Mouse (Mus musculus): Measurements from ENCODE around the gene Mthfd1. TPM values are rescaled to one million over a fixed set of nuclear protein-coding genes. Genes with fewer than 3 reads are reported as not detected.

The Mthfd1 gene
- polyA plus RNA-seq, 1 experiment from 2014 or later = 103 TPM

DNA sequence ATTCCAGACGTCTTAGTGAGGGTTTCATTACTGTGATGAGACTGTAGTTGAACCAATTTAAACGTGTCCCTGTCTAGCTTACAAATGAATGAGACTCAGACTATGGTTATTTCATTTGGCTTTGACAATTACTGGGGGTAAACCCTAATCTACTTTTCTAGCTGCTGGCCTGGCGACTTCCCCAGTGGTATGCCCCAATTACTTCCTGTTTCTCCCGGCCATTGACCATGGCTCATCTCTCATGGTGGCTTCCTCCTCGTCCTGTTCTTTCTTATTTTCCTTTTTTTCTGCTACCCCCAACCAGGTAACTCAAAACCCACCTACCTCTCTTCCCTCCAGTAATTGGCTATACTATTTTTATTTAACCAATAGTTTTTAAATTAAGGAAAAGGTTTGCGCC lies 9.9 kb downstream of the Mthfd1 start:
- WGBS = 76% methylated on average over 6 of the region's 6 CpGs
- no peaks in the 10 kb centered on the region for H3K27me3 ChIP-seq
- ATAC-seq (replicated peaks; ENCODE audit: low FRiP score) = no peak

DNA sequence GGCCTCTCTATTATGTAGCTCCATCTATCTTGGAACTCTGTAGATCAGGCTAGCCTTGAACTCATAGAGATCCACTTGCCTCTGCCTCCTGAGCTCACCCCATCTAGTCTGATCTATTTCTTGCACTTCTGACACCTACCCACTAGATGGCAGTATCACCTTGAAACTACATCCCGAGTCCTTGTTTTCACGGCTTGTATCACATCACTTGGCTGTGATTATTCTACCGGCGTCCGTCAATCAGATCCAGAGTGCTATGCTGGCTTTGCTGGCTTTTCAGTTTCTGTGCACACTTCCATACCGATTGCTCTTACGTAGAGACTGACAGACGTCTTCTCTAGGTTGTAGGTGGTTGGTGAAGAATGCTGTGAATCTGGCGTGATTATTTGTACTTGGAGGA lies 11.8 kb downstream of the Mthfd1 start:
- Histone ChIP-seq H3K27ac (no peak overlapping the region), H3K27me3 (no peaks in the 10 kb centered on the region), H3K4me3 (replicated peaks) (no peak overlapping the region), H3K9ac (no peak overlapping the region), H3K4me1 (no peaks in the 10 kb centered on the region), H3K36me3 (peaks cover 24% of the 10 kb centered on the region), H3K9me3 (replicated peaks) (no peaks in the 10 kb centered on the region), H3K4me2 (no peak overlapping the region)
- no peak; the same call in 1 of the 2 replicates for ATAC-seq (replicated peaks; ENCODE audit: low FRiP score)
- 79% methylated on average over 9 of the region's 9 CpGs for WGBS

More for the DNA sequence above, 9.9 kb downstream of the Mthfd1 start:
- Histone ChIP-seq H3K4me1 (no peaks in the 10 kb centered on the region), H3K9me3 (replicated peaks) (no peaks in the 10 kb centered on the region), H3K36me3 (peaks cover 13% of the 10 kb centered on the region), H3K27ac (no peak overlapping the region), H3K4me2 (no peak overlapping the region), H3K4me3 (replicated peaks) (no peak overlapping the region), H3K9ac (no peak overlapping the region)

DNA sequence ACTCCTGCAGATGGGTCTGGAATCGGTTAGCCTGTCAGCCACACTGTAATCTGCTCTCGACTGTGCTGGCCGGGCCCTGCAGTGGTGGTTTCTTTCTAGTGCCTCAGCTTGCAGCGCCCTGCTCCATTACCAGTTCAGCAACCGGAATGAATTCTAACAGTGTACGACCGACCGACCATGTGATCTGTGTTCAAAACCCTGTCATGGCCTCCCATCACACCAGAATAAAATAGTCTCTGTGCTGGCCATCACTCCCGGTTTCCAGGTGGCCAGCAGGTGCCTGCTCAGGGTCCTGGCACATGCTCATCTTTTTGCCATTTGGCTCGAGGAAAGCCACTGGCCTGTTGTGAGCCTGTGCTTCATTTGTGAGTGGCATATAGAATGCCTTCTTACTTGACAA lies 13.6 kb downstream of the Mthfd1 start:
- no peak for ATAC-seq (replicated peaks; ENCODE audit: low FRiP score)
- H3K4me3 ChIP-seq (replicated peaks) = no peak overlapping the region
- no peak overlapping the region for H3K4me2 ChIP-seq
- H3K9ac ChIP-seq = no peak overlapping the region
- no peaks in the 10 kb centered on the region for H3K27me3 ChIP-seq
- H3K36me3 ChIP-seq = peaks cover 26% of the 10 kb centered on the region
- H3K4me1 ChIP-seq = no peaks in the 10 kb centered on the region
- no peaks in the 10 kb centered on the region for H3K9me3 ChIP-seq (replicated peaks)
- H3K27ac ChIP-seq = no peak overlapping the region
- 80% methylated on average over 10 of the region's 10 CpGs for WGBS

DNA sequence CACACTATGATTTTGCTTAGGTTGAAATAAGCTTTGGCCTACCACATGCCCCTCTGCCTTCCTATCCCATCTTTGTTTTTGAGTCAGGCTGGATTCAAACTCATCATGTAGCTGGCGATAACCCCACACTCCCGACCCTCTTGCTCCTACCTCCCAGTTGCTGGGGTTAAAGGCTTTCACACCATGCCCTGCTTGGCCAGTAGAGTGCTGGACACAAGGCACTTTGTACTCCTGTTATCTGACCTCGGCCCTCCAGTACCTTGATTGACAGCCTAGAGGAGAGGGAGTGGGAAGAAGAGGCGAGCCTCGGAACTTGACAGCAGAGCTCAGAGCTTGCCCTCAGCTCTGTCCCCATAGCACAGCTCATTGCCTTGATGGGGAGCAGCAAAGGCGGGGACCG lies 14.1 kb downstream of the Mthfd1 start:
- no peaks in the 10 kb centered on the region for H3K27me3 ChIP-seq
- no peaks in the 10 kb centered on the region for H3K9me3 ChIP-seq (replicated peaks)
- H3K4me3 ChIP-seq (replicated peaks) = no peak overlapping the region
- no peak overlapping the region for H3K9ac ChIP-seq
- WGBS = 67% methylated on average over 7 of the region's 7 CpGs
- H3K4me1 ChIP-seq = no peaks in the 10 kb centered on the region
- H3K27ac ChIP-seq = no peak overlapping the region
- no peak overlapping the region for H3K4me2 ChIP-seq
- no peak for ATAC-seq (replicated peaks; ENCODE audit: low FRiP score)
- peaks cover 27% of the 10 kb centered on the region for H3K36me3 ChIP-seq

DNA sequence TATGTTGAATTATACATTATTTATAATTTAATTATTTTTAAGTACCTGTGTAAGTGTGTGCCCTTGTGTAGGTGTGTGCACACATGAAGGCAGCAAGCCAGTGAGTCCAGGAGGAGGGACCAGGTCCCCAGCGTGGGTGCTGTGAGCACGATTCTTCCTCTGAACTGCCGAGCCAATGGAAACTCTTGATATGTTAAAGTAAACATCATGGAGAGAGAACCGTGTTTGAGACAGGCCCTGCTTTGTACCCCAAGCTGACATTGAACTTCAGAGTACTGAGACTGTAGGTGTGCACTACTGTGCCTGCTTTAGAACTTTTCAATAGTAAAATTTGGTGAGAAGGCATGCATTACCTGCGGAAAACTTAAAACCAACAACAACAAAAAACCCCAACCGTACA lies 16.4 kb downstream of the Mthfd1 start:
- peaks cover 30% of the 10 kb centered on the region for H3K36me3 ChIP-seq
- no peak for ATAC-seq (replicated peaks; ENCODE audit: low FRiP score)
- H3K27me3 ChIP-seq = no peaks in the 10 kb centered on the region
- no peaks in the 10 kb centered on the region for H3K9me3 ChIP-seq (replicated peaks)
- no peak overlapping the region for H3K4me3 ChIP-seq (replicated peaks)
- H3K9ac ChIP-seq = no peak overlapping the region
- H3K27ac ChIP-seq = no peak overlapping the region
- H3K4me2 ChIP-seq = no peak overlapping the region
- no peaks in the 10 kb centered on the region for H3K4me1 ChIP-seq
- WGBS = 88% methylated on average over 6 of the region's 6 CpGs

DNA sequence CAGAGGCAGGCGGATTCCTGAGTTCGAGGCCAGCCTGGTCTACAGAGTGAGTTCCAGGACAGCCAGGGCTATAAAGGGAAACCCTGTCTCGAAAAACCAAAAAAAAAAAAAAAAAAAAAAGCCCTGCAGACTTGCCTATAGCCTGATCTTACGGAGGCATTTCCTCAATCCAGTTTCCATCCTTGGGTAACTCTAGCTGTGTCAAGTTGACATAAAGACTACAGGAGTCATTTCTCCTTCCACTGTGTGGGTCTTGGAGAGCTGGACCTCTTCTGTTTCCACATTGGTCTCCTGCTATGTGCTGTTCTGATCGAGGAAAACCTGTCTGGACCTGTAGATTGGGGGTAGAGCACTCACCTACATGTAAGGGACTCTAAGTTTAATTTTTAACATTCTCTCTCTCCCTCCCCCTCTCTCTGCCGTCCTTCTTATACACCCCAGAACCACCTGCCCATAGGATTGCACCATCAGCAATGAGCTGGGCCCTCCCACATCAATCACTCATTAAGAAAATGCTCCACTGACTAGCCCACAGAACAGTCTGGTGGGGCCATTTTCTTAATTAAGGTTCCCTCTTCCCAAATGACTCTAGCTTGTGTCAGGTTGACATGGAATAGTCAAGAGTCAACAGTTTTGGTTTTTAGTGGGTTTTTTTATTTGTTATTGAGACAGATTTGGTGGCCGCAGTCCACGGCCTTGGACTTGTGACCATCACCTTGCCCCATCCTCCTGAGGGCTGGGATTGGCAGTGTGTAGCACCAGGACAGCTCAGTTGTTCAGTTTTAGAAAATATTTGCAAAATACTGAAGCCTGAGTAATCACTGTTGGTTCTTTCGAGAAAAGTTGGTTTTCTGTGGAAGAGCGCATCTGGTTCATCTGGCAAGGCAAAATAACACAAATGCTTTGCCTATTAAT lies 17.8 kb downstream of the Mthfd1 start:
- 86% methylated on average over 10 of the region's 10 CpGs for WGBS
- Histone ChIP-seq H3K9ac (no peak overlapping the region), H3K4me1 (no peaks in the 10 kb centered on the region), H3K9me3 (replicated peaks) (no peaks in the 10 kb centered on the region), H3K36me3 (peaks cover 38% of the 10 kb centered on the region), H3K27ac (0 out of 2 replicates have a peak overlapping the region, but pooled peaks have one; percentile 9), H3K4me2 (no peak overlapping the region), H3K27me3 (no peaks in the 10 kb centered on the region), H3K4me3 (replicated peaks) (no peak overlapping the region)
- peak; percentile 80 for ATAC-seq (replicated peaks; ENCODE audit: low FRiP score)

DNA sequence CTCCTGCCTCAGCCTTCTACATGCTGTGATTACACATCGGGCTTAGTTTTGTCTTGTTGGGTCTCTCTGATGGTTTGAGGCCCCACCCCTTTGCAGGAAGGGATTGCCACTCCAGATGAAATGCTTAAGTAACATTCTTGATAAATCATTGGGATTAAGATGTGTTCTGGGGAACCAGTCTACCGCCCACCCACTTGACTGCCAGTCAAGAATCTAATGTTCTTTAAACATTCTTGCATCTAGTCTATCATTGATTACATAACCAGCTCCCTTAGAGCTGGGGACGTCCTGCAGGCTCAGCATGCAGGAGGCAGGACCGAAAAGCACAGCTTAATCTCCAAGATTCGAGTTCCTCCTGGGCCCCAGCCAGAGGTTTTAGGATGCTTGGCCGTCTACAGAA lies 23.1 kb downstream of the Mthfd1 start:
- Histone ChIP-seq H3K9me3 (replicated peaks) (no peaks in the 10 kb centered on the region), H3K9ac (no peak overlapping the region), H3K4me1 (0 out of 2 replicates have a peak, but pooled peaks cover 2% of the 10 kb centered on the region), H3K36me3 (peaks cover 64% of the 10 kb centered on the region), H3K4me2 (no peak overlapping the region), H3K27me3 (no peaks in the 10 kb centered on the region), H3K4me3 (replicated peaks) (no peak overlapping the region), H3K27ac (no peak overlapping the region)
- WGBS = 85% methylated on average over 6 of the region's 6 CpGs
- no peak for ATAC-seq (replicated peaks; ENCODE audit: low FRiP score)

DNA sequence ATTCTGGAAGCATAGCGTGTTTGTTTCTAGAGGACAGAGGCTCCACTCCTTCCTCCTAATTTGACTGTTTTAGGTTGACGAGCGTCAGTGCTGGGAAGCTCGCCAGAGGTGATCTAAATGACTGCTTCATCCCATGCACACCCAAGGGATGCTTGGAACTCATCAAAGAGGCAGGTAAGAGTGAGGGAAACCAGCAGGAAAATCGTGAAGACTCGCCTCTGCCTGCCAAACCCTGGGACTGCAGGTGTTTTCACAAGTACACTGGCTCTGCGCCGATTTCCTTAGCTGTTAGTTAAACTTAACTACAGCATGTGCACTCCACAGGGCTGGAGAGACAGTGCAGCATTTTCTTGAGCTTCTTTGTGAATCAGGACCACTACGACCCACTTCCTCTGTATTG lies 25.5 kb downstream of the Mthfd1 start:
- Histone ChIP-seq H3K4me2 (no peak overlapping the region), H3K9ac (no peak overlapping the region), H3K36me3 (peaks cover 77% of the 10 kb centered on the region), H3K27ac (no peak overlapping the region), H3K4me3 (replicated peaks) (no peak overlapping the region), H3K9me3 (replicated peaks) (no peaks in the 10 kb centered on the region), H3K4me1 (0 out of 2 replicates have a peak, but pooled peaks cover 2% of the 10 kb centered on the region), H3K27me3 (no peaks in the 10 kb centered on the region)
- 86% methylated on average over 9 of the region's 9 CpGs for WGBS
- no peak for ATAC-seq (replicated peaks; ENCODE audit: low FRiP score)

DNA sequence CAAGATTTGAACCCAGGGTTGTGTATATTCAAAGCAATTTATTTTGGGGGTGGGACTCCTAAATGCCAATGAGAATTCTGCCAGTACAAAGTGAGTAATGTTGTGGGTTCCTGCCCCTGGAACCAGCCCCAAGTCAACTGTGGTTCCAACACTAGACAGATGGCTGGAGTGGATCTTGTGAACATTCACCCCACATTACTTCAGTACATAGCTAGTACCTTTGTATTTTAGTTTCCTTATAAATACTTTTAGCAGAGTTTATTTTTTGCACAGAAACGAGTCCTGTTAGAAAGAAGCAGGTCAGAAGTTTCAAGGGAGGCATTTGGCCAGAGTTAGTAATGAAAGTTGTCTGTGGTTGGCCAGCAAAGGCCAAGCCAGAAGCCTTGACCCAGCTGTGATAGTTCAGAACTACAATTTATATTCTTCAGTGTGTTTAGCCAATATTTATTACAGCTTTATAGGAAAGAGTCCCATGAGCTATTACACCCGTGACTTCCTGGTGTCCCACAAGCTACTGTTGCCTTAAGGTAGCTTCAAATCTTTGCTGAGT lies 26.1 kb downstream of the Mthfd1 start:
- 0 out of 2 replicates have a peak, but pooled peaks cover 2% of the 10 kb centered on the region for H3K4me1 ChIP-seq
- no peak overlapping the region for H3K9ac ChIP-seq
- H3K36me3 ChIP-seq = peaks cover 76% of the 10 kb centered on the region
- H3K27me3 ChIP-seq = no peaks in the 10 kb centered on the region
- H3K4me2 ChIP-seq = no peak overlapping the region
- H3K27ac ChIP-seq = no peak overlapping the region
- H3K9me3 ChIP-seq (replicated peaks) = no peaks in the 10 kb centered on the region
- ATAC-seq (replicated peaks; ENCODE audit: low FRiP score) = no peak
- H3K4me3 ChIP-seq (replicated peaks) = no peak overlapping the region
- WGBS = 67% methylated on average over 2 of the region's 2 CpGs

DNA sequence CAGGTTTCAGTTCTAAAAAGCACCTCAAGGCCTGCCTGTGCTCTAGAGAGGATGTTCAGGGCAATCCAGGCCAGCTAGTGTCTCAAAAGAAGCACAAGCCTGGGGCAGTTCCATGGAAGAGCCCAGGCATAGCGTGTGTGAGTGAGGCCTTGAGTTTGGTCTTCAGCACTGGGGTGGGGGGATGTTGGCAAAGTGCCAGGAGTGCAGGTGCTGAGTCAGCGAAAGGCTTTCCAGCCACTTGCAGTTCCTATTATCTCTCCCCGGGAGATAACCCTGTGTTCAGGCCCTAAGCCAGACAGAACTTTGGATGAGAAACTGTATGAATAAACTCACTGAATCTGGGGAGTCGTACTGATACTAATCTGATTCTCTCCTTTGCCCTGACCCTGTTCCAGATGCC lies 27.0 kb downstream of the Mthfd1 start:
- H3K4me3 ChIP-seq (replicated peaks) = no peak overlapping the region
- H3K27ac ChIP-seq = no peak overlapping the region
- H3K4me1 ChIP-seq = 0 out of 2 replicates have a peak, but pooled peaks cover 2% of the 10 kb centered on the region
- no peaks in the 10 kb centered on the region for H3K27me3 ChIP-seq
- H3K9me3 ChIP-seq (replicated peaks) = no peaks in the 10 kb centered on the region
- peaks cover 71% of the 10 kb centered on the region for H3K36me3 ChIP-seq
- H3K4me2 ChIP-seq = no peak overlapping the region
- 53% methylated on average over 4 of the region's 4 CpGs for WGBS
- no peak for ATAC-seq (replicated peaks; ENCODE audit: low FRiP score)
- no peak overlapping the region for H3K9ac ChIP-seq

DNA sequence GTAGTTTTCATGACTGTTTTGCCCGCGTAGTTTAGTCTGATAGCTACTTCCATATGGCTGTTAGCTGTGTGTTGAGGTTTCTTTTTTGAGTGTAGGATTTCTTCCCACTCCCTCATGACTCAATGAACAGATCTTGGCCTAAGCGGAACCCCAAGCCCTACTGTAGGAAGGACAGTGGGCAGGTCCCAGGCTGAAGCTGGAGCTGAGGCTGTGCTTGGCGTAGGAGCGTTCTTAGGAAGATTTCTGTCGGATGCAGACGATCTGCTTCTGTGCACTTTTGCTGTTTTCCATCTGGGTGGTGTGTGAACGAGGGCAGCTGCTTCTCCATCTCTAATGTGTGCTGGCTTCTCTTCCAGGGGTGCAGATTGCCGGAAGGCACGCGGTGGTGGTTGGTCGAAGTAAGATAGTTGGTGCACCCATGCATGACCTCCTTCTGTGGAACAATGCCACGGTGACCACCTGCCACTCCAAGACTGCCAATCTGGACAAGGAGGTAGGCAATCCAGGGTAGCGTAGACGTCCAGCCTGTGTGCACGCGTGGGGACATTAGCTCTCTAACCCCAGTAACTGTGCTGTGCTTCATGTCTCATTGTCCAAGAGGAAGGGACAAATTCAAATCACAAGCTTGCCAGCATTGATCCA lies 27.6 kb downstream of the Mthfd1 start:
- Histone ChIP-seq H3K4me1 (0 out of 2 replicates have a peak, but pooled peaks cover 2% of the 10 kb centered on the region), H3K9ac (no peak overlapping the region), H3K4me2 (no peak overlapping the region), H3K36me3 (peaks cover 72% of the 10 kb centered on the region), H3K9me3 (replicated peaks) (no peaks in the 10 kb centered on the region), H3K4me3 (replicated peaks) (no peak overlapping the region), H3K27me3 (no peaks in the 10 kb centered on the region), H3K27ac (no peak overlapping the region)
- ATAC-seq (replicated peaks; ENCODE audit: low FRiP score) = no peak
- 84% methylated on average over 17 of the region's 17 CpGs for WGBS

DNA sequence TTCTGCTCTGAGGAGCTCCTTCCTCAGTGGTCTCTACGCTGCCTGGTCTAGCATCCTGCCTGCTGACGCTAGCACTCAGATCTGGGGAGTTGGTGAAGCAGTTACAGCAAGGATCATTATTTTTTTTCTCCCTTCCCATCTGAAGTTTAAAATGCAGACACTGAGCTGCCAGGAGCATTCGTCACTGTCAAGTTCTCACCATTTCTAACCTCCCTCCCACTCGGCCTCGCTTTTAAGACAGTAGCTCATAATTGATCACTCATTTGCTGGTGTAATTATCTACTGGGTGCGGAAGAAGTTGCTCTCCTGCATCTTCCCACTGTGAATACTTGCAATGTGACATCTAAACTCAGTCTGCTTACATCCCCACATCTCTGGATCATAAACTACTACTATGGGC lies 30.3 kb downstream of the Mthfd1 start:
- Histone ChIP-seq H3K27me3 (no peaks in the 10 kb centered on the region), H3K9ac (no peak overlapping the region), H3K4me2 (no peak overlapping the region), H3K4me1 (0 out of 2 replicates have a peak, but pooled peaks cover 2% of the 10 kb centered on the region), H3K4me3 (replicated peaks) (no peak overlapping the region), H3K27ac (no peak overlapping the region), H3K36me3 (peaks cover 80% of the 10 kb centered on the region), H3K9me3 (replicated peaks) (no peaks in the 10 kb centered on the region)
- no peak for ATAC-seq (replicated peaks; ENCODE audit: low FRiP score)
- 54% methylated on average over 6 of the region's 6 CpGs for WGBS
